Mouse (Mus musculus) cerebellum, postnatal 4 days (tissue): ENCODE data around the gene Mcm8.
A peak's percentile ranks its signal among the peaks of the same experiment; 100 is the strongest.

Source experiments
- DNase-seq, 2 experiments: peaks; one replicate each; pipeline ENCODE4 v3.0.0; 2022; ENCODE audit warnings: low spot score in 2 of 2, mixed read lengths in 1 of 2

Mcm8 gene

GRCm38 (mm10) chr2:132873657-132874326 is 57.9 kb downstream of the Mcm8 start:
- DNase-seq = no peak

GRCm38 (mm10) chr2:132876991-132877390 is 61.0 kb downstream of the Mcm8 start:
- no peak for DNase-seq

GRCm38 (mm10) chr2:132879261-132880044 is 63.5 kb downstream of the Mcm8 start:
- peak in 1 of 2 experiments; percentile 38 for DNase-seq

- DNase-seq = no peak
Measured at GRCm38 (mm10) chr2:132880844-132881645, 65.1 kb downstream of the Mcm8 start, which contains the start of gene Lrrn4. TSS of gene Lrrn4 (minus strand) at chr2:132880891.

GRCm38 (mm10) chr2:132884303-132884967 is 68.5 kb downstream of the Mcm8 start:
- no peak for DNase-seq

GRCm38 (mm10) chr2:132885312-132885711 is 69.4 kb downstream of the Mcm8 start:
- DNase-seq = no peak
